Mouse (Mus musculus) hindbrain, embryonic 14.5 days (tissue): ENCODE results near the gene Afg3l1. TPM values are rescaled to one million over a fixed set of nuclear protein-coding genes. Genes with fewer than 3 reads are reported as not detected.

Source experiments
- ATAC-seq: fragments of 200-750 bp; cut with Nextera tagmentation; 2 replicates; pipeline ENCODE4 v1.8.0; 2017; ENCODE audit warnings: moderate number of reproducible peaks, mild to moderate bottlenecking, moderate TSS enrichment, moderate library complexity; ENCODE audit not compliant: low FRiP score
- DNase-seq: peaks from one replicate; pipeline ENCODE4 v3.0.0-alpha.2; 2015; ENCODE audit warnings: low spot score
- H3K27ac ChIP-seq: fragments of 300-500 bp; sonication (generic); 2 replicates; pipeline ENCODE4 v1.5.1; 2014; ENCODE audit warnings: mild to moderate bottlenecking, moderate library complexity
- H3K27me3 ChIP-seq: fragments of 300-500 bp; sonication (generic); 2 replicates; pipeline ENCODE4 v1.6.1; 2014; ENCODE audit warnings: mild to moderate bottlenecking, low read length, mixed read lengths; ENCODE audit not compliant: control insufficient read depth, insufficient read depth
- H3K36me3 ChIP-seq: fragments of 300-500 bp; sonication (generic); replicated peaks from 2 replicates; pipeline ENCODE4 v1.6.1; 2014; ENCODE audit not compliant: control insufficient read depth, insufficient read depth
- H3K4me1 ChIP-seq: fragments of 300-500 bp; sonication (generic); replicated peaks from 2 replicates; pipeline ENCODE4 v1.6.1; 2014; ENCODE audit warnings: antibody characterized with exemption, low read length, mixed read lengths; ENCODE audit not compliant: control insufficient read depth, insufficient read depth
- H3K4me2 ChIP-seq: fragments of 300-500 bp; sonication (generic); replicated peaks from 2 replicates; pipeline ENCODE4 v1.6.1; 2014; ENCODE audit warnings: mild to moderate bottlenecking, moderate library complexity
- H3K4me3 ChIP-seq: fragments of 300-500 bp; sonication (generic); replicated peaks from 2 replicates; pipeline ENCODE4 v1.5.1; 2014; ENCODE audit warnings: mild to moderate bottlenecking, low read length
- H3K9ac ChIP-seq: fragments of 300-500 bp; sonication (generic); 2 replicates; pipeline ENCODE4 v1.6.1; 2014
- H3K9me3 ChIP-seq: fragments of 300-500 bp; sonication (generic); 2 replicates; pipeline ENCODE4 v1.6.1; 2016; ENCODE audit warnings: low read length; ENCODE audit not compliant: control insufficient read depth
- WGBS: fragments of 180-500 bp; shearing (Covaris S2); extraction: QIAGEN DNeasy Blood & Tissue Kit; methylation state at CpG from one replicate; pipeline ENCODE4 v1.1.7; 2014; 5-methylcytosine and 5-hydroxymethylcytosine counted together
- polyA plus RNA-seq: library from polyadenylated mRNA; unstranded; fragments of >200 nt; fragmentation: Nextera tagmentation; extraction: Ambion mirVana; gene quantifications from 2 replicates; pipeline ENCODE4 v1.2.1, GENCODE M21; 2014

The Afg3l1 gene
- polyA plus RNA-seq, 1 experiment from 2014 or later: 36.5 TPM

DNA sequence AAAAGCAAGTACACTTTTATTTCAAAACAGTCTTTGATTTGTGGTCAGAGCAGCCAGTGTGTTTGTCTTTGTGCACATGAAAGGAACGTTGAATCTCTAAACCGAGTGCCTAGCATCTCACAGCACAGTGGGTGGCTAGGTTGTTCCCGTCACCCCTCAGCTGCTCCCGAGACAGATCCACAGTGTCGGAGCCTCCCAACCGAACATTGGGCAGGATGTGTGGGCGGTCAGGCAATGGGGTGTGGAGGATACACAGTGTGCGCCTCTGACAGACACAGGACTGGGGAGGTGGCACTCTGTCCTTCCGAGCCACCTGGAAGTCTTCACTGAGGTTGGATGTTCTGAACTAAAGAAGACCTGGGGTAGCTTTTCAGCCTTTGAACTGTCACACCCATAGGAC lies 28.0 kb downstream of the Afg3l1 start:
- DNase-seq: no peak
- Histone ChIP-seq H3K4me3 (no peak overlapping the region), H3K4me1 (no peaks in the 10 kb centered on the region), H3K36me3 (peaks cover 100% of the 10 kb centered on the region), H3K4me2 (no peak overlapping the region), H3K27me3 (no peaks in the 10 kb centered on the region), H3K9ac (no peak overlapping the region), H3K9me3 (no peaks in the 10 kb centered on the region), H3K27ac (no peak overlapping the region)
- no peak for ATAC-seq
- 86% methylated on average over 9 of the region's 9 CpGs for WGBS

GRCm38 (mm10) chr8:123507153-123507552 lies 29.4 kb downstream of the Afg3l1 start:
- H3K4me3 ChIP-seq: no peak overlapping the region
- H3K4me2 ChIP-seq: no peak overlapping the region
- no peak for DNase-seq
- H3K27ac ChIP-seq: no peak overlapping the region
- no peaks in the 10 kb centered on the region for H3K27me3 ChIP-seq
- no peaks in the 10 kb centered on the region for H3K9me3 ChIP-seq
- H3K9ac ChIP-seq: no peak overlapping the region
- H3K4me1 ChIP-seq: no peaks in the 10 kb centered on the region
- WGBS: 95% methylated on average over 5 of the region's 5 CpGs
- peaks cover 98% of the 10 kb centered on the region for H3K36me3 ChIP-seq
- no peak for ATAC-seq

DNA sequence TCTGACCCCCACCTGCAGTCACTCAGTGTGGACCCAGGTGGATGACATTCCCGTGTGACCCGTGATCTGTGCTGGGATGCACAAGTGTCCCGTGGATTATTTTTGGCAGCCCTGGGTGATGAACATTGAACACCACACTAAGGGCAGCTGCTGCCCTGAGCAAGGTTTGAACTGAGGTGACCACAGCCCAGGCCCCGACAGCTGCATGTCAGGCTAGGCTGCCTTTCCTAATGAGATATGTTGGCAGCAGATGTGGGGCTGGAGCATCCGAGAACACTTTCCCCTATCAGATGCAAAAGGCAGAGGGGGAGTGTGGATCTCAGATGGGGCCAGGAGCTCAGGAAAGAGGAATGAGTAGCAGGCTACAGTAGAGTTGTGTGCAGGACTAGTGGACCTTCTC lies 33.1 kb downstream of the Afg3l1 start:
- DNase-seq (no peak), ATAC-seq (no peak)
- Histone ChIP-seq H3K9ac (no peak overlapping the region), H3K4me2 (no peak overlapping the region), H3K9me3 (no peaks in the 10 kb centered on the region), H3K4me3 (no peak overlapping the region), H3K27me3 (no peaks in the 10 kb centered on the region), H3K4me1 (peaks cover 16% of the 10 kb centered on the region), H3K27ac (no peak overlapping the region), H3K36me3 (peaks cover 61% of the 10 kb centered on the region)
- 81% methylated on average over 5 of the region's 5 CpGs for WGBS

DNA sequence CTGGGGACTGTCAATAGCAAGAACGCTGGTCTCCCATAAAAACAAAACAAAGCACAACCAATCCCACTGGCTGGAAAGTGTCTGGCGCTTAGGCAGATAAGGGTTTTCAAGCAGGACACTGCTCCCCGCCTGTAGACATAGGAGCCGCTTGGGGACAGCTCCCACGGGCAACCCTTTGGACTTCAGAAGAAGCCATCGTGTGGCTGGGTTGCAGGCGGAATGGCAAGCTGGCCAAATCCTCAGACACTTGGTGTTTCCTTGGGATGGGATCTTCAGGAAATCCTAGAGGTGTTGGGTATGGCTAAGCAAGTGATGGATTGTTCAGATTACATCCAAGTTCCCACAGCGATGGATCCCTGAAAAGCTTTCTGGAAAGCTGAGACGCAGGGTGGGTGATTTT lies 36.4 kb downstream of the Afg3l1 start:
- Histone ChIP-seq H3K36me3 (peaks cover 28% of the 10 kb centered on the region), H3K27me3 (no peaks in the 10 kb centered on the region), H3K27ac (peak overlapping the region; percentile 94), H3K4me3 (peak overlapping the region; percentile 77), H3K4me2 (peak overlapping the region; percentile 88), H3K9me3 (no peaks in the 10 kb centered on the region), H3K9ac (peak overlapping the region; percentile 95), H3K4me1 (peaks cover 22% of the 10 kb centered on the region)
- WGBS: 1% methylated on average over 9 of the region's 9 CpGs
- ATAC-seq (no peak), DNase-seq (no peak)

- 1% methylated on average over 48 of the region's 63 CpGs for WGBS
- H3K27me3 ChIP-seq: no peaks in the 10 kb centered on the region
- H3K4me1 ChIP-seq: peaks cover 29% of the 10 kb centered on the region
- DNase-seq (peak; percentile 71), ATAC-seq (peak; percentile 78)
- peak within 1 kb of the TSS; percentile 94 for H3K27ac ChIP-seq
- no peaks in the 10 kb centered on the region for H3K9me3 ChIP-seq
- peak within 1 kb of the TSS; percentile 88 for H3K4me2 ChIP-seq
- H3K36me3 ChIP-seq: peaks cover 20% of the 10 kb centered on the region
- H3K9ac ChIP-seq: peak within 1 kb of the TSS; percentile 95
- peak within 1 kb of the TSS; percentile 77 for H3K4me3 ChIP-seq
These were observed 37.3 kb downstream of the Afg3l1 start, which contains the start of gene Dbndd1 for GRCm38 (mm10) chr8:123514781-123515539. Gene Dbndd1, minus strand, starts transcription at chr8:123515463.

DNA sequence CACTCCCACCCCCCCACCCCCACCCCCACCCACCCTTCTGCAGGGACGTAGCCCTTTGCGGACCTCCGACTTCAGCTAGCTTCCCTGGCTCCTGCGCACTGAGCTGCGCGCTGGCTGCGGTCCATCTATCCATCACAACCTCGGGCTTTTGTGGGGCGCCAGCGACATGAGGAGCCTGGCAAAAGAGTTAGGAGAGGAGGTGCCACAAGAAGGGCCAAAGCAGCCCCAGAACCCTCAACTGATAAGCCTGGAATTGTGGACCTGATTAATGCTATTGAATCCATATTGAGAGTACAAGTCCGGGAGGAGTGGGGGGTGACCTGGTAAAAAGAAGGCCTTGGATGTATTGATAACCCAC lies 37.8 kb downstream of the Afg3l1 start:
- H3K4me2 ChIP-seq: peak overlapping the region; percentile 88
- H3K27ac ChIP-seq: peak overlapping the region; percentile 58
- peak overlapping the region; percentile 77 for H3K4me3 ChIP-seq
- peak overlapping the region; percentile 36 for H3K9ac ChIP-seq
- ATAC-seq (no peak; the same call in none of the 2 replicates), DNase-seq (no peak)
- H3K4me1 ChIP-seq: peaks cover 29% of the 10 kb centered on the region
- H3K27me3 ChIP-seq: no peaks in the 10 kb centered on the region
- WGBS: 0% methylated on average over 11 of the region's 11 CpGs
- H3K9me3 ChIP-seq: no peaks in the 10 kb centered on the region
- peaks cover 16% of the 10 kb centered on the region; the same call in 1 of the 2 replicates for H3K36me3 ChIP-seq

GRCm38 (mm10) chr8:123516596-123516995 lies 38.9 kb downstream of the Afg3l1 start:
- no peaks in the 10 kb centered on the region for H3K27me3 ChIP-seq
- no peak overlapping the region for H3K9ac ChIP-seq
- H3K4me2 ChIP-seq: no peak overlapping the region
- no peaks in the 10 kb centered on the region for H3K9me3 ChIP-seq
- ATAC-seq (no peak), DNase-seq (no peak)
- peaks cover 29% of the 10 kb centered on the region for H3K4me1 ChIP-seq
- WGBS: 22% methylated on average over 2 of the region's 2 CpGs
- no peak overlapping the region for H3K27ac ChIP-seq
- H3K4me3 ChIP-seq: no peak overlapping the region
- H3K36me3 ChIP-seq: peaks cover 16% of the 10 kb centered on the region; the same call in 1 of the 2 replicates

GRCm38 (mm10) chr8:123518172-123518571 lies 40.5 kb downstream of the Afg3l1 start:
- ATAC-seq: no peak
- no peaks in the 10 kb centered on the region for H3K9me3 ChIP-seq

DNA sequence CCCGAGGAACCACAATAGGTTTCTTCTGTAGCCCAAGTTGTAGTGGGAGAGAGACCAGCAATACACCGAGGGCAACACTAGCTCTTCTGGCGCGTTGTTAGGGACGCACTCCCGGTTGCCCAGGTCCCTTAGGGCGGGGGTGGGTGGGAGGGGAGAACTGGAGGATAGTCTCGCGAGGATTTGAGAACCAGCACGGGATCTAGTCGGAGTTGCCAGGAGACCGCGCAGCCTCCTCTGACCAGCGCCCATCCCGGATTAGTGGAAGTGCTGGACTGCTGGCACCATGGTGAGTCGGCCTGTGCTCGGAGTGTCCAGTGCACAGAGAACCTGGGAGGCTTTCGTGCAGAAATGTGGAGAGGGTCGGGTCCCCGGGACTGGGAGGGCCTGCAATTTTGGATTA lies 41.0 kb downstream of the Afg3l1 start, which contains the start of gene Gas8:
TSS of gene Gas8 (plus strand) at position 168 of the 400 bp plus-strand sequence.
- H3K4me1 ChIP-seq: peaks cover 17% of the 10 kb centered on the region
- no peaks in the 10 kb centered on the region for H3K9me3 ChIP-seq
- peaks cover 31% of the 10 kb centered on the region for H3K36me3 ChIP-seq
- peak; percentile 89 for ATAC-seq
- H3K4me2 ChIP-seq: peak within 1 kb of the TSS; percentile 76
- DNase-seq: peak; percentile 90
- H3K9ac ChIP-seq: peak within 1 kb of the TSS; percentile 77
- no peaks in the 10 kb centered on the region for H3K27me3 ChIP-seq
- peak within 1 kb of the TSS; percentile 63 for H3K27ac ChIP-seq
- under 1% methylated on average over 20 of the region's 20 CpGs for WGBS
- peak within 1 kb of the TSS; percentile 72 for H3K4me3 ChIP-seq

More at GRCm38 (mm10) chr8:123518172-123518571, 40.5 kb downstream of the Afg3l1 start:
- Histone ChIP-seq H3K4me2 (peak overlapping the region; percentile 76), H3K27ac (no peak overlapping the region), H3K4me1 (peaks cover 20% of the 10 kb centered on the region), H3K9ac (peak overlapping the region; percentile 77), H3K27me3 (no peaks in the 10 kb centered on the region), H3K4me3 (peak overlapping the region; percentile 72), H3K36me3 (peaks cover 26% of the 10 kb centered on the region)
- 38% methylated on average over 10 of the region's 10 CpGs for WGBS
- DNase-seq: no peak
